Mouse (Mus musculus): ENCODE data around the gene Crnkl1. TPM values are rescaled to one million over a fixed set of nuclear protein-coding genes. Genes with fewer than 3 reads are reported as not detected.
A peak's percentile ranks its signal among the peaks of the same experiment; 100 is the strongest.
"Not testable (repeated sequence)": the region's sequence is repeated elsewhere in the genome, so short reads cannot be mapped to it uniquely, and the experiment has no call there.

Gene Crnkl1
- polyA plus RNA-seq, 1 experiment from 2014 or later, result 25.1 TPM

DNA sequence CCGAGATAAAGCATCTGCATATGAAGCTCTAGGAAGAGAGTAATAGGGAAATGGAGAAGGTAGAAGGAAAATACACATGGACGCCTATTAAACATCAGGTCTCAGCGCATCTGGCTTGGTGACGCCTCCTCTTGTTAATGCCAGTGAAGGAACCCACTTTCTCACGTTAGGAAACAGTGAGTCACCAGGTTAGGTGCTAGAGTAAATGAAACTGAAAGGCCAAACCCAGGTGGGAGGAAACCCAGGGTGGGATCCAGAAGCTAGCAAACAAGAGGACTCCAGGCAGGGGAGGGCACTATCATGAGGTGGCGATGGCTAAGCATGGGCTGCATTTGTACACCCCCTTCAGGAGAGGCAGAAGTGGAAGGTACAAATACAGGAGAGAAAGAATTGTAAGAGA lies 29.7 kb downstream of the Crnkl1 start:
- peaks cover 17% of the 10 kb centered on the region for H3K4me1 ChIP-seq
- H3K27ac ChIP-seq, result no peak overlapping the region
- H3K9ac ChIP-seq, result no peak overlapping the region
- no peaks in the 10 kb centered on the region for H3K9me3 ChIP-seq
- H3K4me2 ChIP-seq, result no peak overlapping the region
- 87% methylated on average over 6 of the region's 6 CpGs for WGBS
- ATAC-seq (replicated peaks), result no peak
- no peaks in the 10 kb centered on the region for H3K27me3 ChIP-seq (replicated peaks)
- peaks cover 4% of the 10 kb centered on the region; the same call in 1 of the 2 replicates for H3K36me3 ChIP-seq (replicated peaks)
- H3K4me3 ChIP-seq, result no peak overlapping the region

- H3K4me1 ChIP-seq, result peaks cover 17% of the 10 kb centered on the region
- peak overlapping the region; percentile 99 for H3K4me3 ChIP-seq
- no peaks in the 10 kb centered on the region for H3K27me3 ChIP-seq (replicated peaks)
- no peak overlapping the region for H3K27ac ChIP-seq
- 32% methylated on average over 12 of the region's 12 CpGs for WGBS
- H3K9me3 ChIP-seq, result no peaks in the 10 kb centered on the region
- ATAC-seq (replicated peaks), result no peak
- H3K36me3 ChIP-seq (replicated peaks), result peaks cover 4% of the 10 kb centered on the region; the same call in 1 of the 2 replicates
- peak overlapping the region; percentile 95; the same call in 1 of the 2 replicates for H3K9ac ChIP-seq
- H3K4me2 ChIP-seq, result peak overlapping the region; percentile 55
Measured at GRCm38 (mm10) chr2:145903983-145904616, 30.7 kb downstream of the Crnkl1 start.

DNA sequence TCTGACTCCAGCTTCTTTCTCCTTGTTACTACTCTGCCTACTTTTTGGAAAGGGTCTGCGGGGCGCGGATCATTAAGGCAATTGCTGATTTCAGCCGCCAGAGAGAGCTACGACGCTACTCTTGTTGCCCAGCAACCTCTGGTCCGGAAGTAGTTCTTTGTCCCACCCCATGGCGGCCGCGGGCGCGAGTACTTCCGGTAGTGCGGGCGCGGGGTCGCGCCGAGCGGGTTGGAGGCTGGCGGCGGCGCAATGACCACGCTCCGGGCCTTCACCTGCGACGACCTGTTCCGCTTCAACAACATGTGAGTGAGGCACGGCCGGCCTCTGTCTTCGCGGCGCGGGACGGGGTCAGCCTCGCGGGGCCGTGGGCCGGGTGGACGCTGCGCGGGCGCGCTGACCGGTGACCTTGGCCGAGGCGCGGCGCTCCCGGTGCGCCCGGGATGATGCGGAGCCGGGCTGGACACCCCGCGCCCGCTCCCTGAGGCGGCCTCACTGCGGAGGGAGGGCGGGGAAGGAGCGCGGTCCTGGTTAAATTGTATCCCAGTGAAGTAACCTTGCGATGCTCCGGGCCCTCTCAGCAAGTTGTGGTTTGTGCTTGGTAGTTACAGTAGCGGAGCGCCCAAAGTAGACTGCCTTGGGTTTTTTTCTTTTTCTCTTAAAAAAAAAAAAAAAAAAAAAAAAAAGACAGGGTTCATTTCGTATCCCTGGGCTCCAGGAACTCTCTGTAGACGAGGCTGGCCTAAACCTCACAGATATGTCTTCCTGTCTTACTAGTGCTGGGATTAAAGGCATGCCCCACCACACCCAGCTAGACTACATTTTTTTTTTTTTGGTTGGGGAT lies 31.5 kb downstream of the Crnkl1 start:
- under 1% methylated on average over 60 of the region's 68 CpGs for WGBS
- peak overlapping the region; percentile 95 for H3K9ac ChIP-seq

GRCm38 (mm10) chr2:145901861-145902260 lies 33.0 kb downstream of the Crnkl1 start, which contains the start of gene Naa20:
Gene Naa20 (plus strand): TSS chr2:145902099.
- H3K27ac ChIP-seq, result peak within 1 kb of the TSS; percentile 84
- peak within 1 kb of the TSS; percentile 24; the same call in 1 of the 2 replicates for H3K9ac ChIP-seq
- no peaks in the 10 kb centered on the region for H3K27me3 ChIP-seq (replicated peaks)
- no peaks in the 10 kb centered on the region for H3K36me3 ChIP-seq (replicated peaks)
- WGBS, result 90% methylated on average over 6 of the region's 6 CpGs
- peak within 1 kb of the TSS; percentile 55 for H3K4me2 ChIP-seq
- H3K4me1 ChIP-seq, result peaks cover 17% of the 10 kb centered on the region
- H3K4me3 ChIP-seq, result peak within 1 kb of the TSS; percentile 99
- ATAC-seq (replicated peaks), result no peak
- no peaks in the 10 kb centered on the region for H3K9me3 ChIP-seq

More for the DNA sequence above, 31.5 kb downstream of the Crnkl1 start:
- Histone ChIP-seq H3K27ac (peak overlapping the region; percentile 84), H3K4me2 (peak overlapping the region; percentile 55), H3K9me3 (no peaks in the 10 kb centered on the region), H3K4me3 (peak overlapping the region; percentile 99), H3K36me3 (replicated peaks) (no peaks in the 10 kb centered on the region), H3K27me3 (replicated peaks) (no peaks in the 10 kb centered on the region), H3K4me1 (peaks cover 17% of the 10 kb centered on the region)
- peak; percentile 98 for ATAC-seq (replicated peaks)

- H3K4me1 ChIP-seq, result peaks cover 16% of the 10 kb centered on the region
- H3K4me3 ChIP-seq; H3K27ac ChIP-seq; H3K36me3 ChIP-seq (replicated peaks); H3K9ac ChIP-seq; H3K27me3 ChIP-seq (replicated peaks); ATAC-seq (replicated peaks); H3K4me2 ChIP-seq; H3K9me3 ChIP-seq: not testable (repeated sequence)
- 84% methylated on average over 8 of the region's 8 CpGs for WGBS
Measured at GRCm38 (mm10) chr2:145900318-145900717, 34.5 kb downstream of the Crnkl1 start.

- 82% methylated on average over 9 of the region's 9 CpGs for WGBS
- no peaks in the 10 kb centered on the region for H3K4me1 ChIP-seq
- H3K9me3 ChIP-seq, result no peaks in the 10 kb centered on the region
- H3K27me3 ChIP-seq (replicated peaks), result no peaks in the 10 kb centered on the region
- H3K9ac ChIP-seq, result no peak overlapping the region
- no peak overlapping the region for H3K4me3 ChIP-seq
- no peaks in the 10 kb centered on the region for H3K36me3 ChIP-seq (replicated peaks)
- no peak overlapping the region for H3K27ac ChIP-seq
- H3K4me2 ChIP-seq, result no peak overlapping the region
- no peak for ATAC-seq (replicated peaks)
Measured at GRCm38 (mm10) chr2:145898106-145898505, 36.7 kb downstream of the Crnkl1 start.

DNA sequence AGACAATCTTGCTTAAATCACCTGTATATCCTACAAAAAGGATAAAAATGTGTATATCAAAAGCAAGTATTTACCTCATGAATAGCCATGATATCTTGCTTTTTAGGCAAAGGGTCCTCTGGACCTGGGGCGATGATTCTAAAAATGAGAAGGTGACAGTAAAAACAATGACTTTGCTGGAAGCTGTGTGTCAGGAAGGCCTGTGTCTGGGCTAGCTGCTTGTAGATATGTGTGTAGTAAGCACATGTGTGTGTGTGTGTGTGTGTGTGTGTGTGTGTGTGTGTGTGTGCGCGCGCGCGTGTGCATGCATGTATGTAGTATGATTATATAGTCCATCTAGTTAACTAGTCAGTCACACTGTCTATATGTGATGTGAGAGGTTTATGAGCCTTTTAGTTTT lies 41.1 kb downstream of the Crnkl1 start:
- Histone ChIP-seq H3K27ac (no peak overlapping the region), H3K27me3 (replicated peaks) (no peaks in the 10 kb centered on the region), H3K36me3 (replicated peaks) (no peaks in the 10 kb centered on the region), H3K4me3 (no peak overlapping the region), H3K9me3 (no peaks in the 10 kb centered on the region), H3K9ac (no peak overlapping the region), H3K4me2 (no peak overlapping the region), H3K4me1 (no peaks in the 10 kb centered on the region)
- no peak for ATAC-seq (replicated peaks)
- WGBS, result 97% methylated on average over 6 of the region's 6 CpGs

GRCm38 (mm10) chr2:145890571-145890970 lies 44.2 kb downstream of the Crnkl1 start:
- no peak overlapping the region for H3K9ac ChIP-seq

GRCm38 (mm10) chr2:145888766-145889480 lies 45.9 kb downstream of the Crnkl1 start:
- H3K27me3 ChIP-seq (replicated peaks), result no peaks in the 10 kb centered on the region
- H3K4me1 ChIP-seq, result 0 out of 2 replicates have a peak, but pooled peaks cover 2% of the 10 kb centered on the region
- H3K4me3 ChIP-seq, result no peak overlapping the region
- no peak overlapping the region for H3K4me2 ChIP-seq
- no peak overlapping the region for H3K27ac ChIP-seq
- no peaks in the 10 kb centered on the region for H3K9me3 ChIP-seq
- 70% methylated on average over 6 of the region's 6 CpGs for WGBS
- H3K36me3 ChIP-seq (replicated peaks), result 0 out of 2 replicates have a peak, but pooled peaks cover 5% of the 10 kb centered on the region
- H3K9ac ChIP-seq, result no peak overlapping the region
- no peak for ATAC-seq (replicated peaks)

More at GRCm38 (mm10) chr2:145890571-145890970, 44.2 kb downstream of the Crnkl1 start:
- no peaks in the 10 kb centered on the region for H3K9me3 ChIP-seq
- no peak overlapping the region for H3K27ac ChIP-seq
- H3K4me3 ChIP-seq, result no peak overlapping the region
- no peaks in the 10 kb centered on the region for H3K4me1 ChIP-seq
- 0 out of 2 replicates have a peak, but pooled peaks cover 5% of the 10 kb centered on the region for H3K36me3 ChIP-seq (replicated peaks)
- ATAC-seq (replicated peaks), result no peak
- no peak overlapping the region for H3K4me2 ChIP-seq
- no peaks in the 10 kb centered on the region for H3K27me3 ChIP-seq (replicated peaks)
- 91% methylated on average over 2 of the region's 2 CpGs for WGBS

- 0 out of 2 replicates have a peak, but pooled peaks cover 5% of the 10 kb centered on the region for H3K36me3 ChIP-seq (replicated peaks)
- no peak for ATAC-seq (replicated peaks)
- no peak overlapping the region for H3K4me2 ChIP-seq
- H3K4me3 ChIP-seq, result no peak overlapping the region
- WGBS, result 74% methylated on average over 14 of the region's 14 CpGs
- no peak overlapping the region for H3K27ac ChIP-seq
- no peak overlapping the region for H3K9ac ChIP-seq
- no peaks in the 10 kb centered on the region for H3K27me3 ChIP-seq (replicated peaks)
- H3K9me3 ChIP-seq, result no peaks in the 10 kb centered on the region
- 0 out of 2 replicates have a peak, but pooled peaks cover 2% of the 10 kb centered on the region for H3K4me1 ChIP-seq
Measured at GRCm38 (mm10) chr2:145887937-145888765, 46.7 kb downstream of the Crnkl1 start.

Data from midbrain, embryonic 15.5 days (tissue).